Mouse (Mus musculus): Measurements from ENCODE around the gene Ap2a2. TPM values are rescaled to one million over a fixed set of nuclear protein-coding genes. Genes with fewer than 3 reads are reported as not detected.

Gene Ap2a2
- polyA plus RNA-seq (2015; fragmentation: Nextera tagmentation; extraction: Ambion mirVana), result 49.7 and 53.0 TPM in 2 replicates

GRCm38 (mm10) chr7:141561682-141562391, at the start of gene Ap2a2:
Gene Ap2a2 (plus strand): TSS chr7:141562173.

GRCm38 (mm10) chr7:141539556-141540311, 22.2 kb upstream of the Ap2a2 start, which contains the start of gene Chid1:
Gene Chid1 (minus strand): TSS chr7:141539857.

Small RNA genes lying within 50 kb of the gene (microRNA-seq; reads per million reads assigned to microRNA genes)
- 1.5 reads per million for gene Mir7063

Other genes starting within 250 kb of the Ap2a2 start
- 30.4 and 32.7 TPM in 2 replicates for gene Deaf1, start 234.5 kb upstream of the Ap2a2 start, polyA plus RNA-seq (2015; fragmentation: Nextera tagmentation; extraction: Ambion mirVana)
- gene Tmem80, start 234.4 kb upstream of the Ap2a2 start, polyA plus RNA-seq (2015; fragmentation: Nextera tagmentation; extraction: Ambion mirVana), result 22.8 and 26.0 TPM in 2 replicates
- 31.7 and 35.1 TPM in 2 replicates for gene Eps8l2, start 223.3 kb upstream of the Ap2a2 start, polyA plus RNA-seq (2015; fragmentation: Nextera tagmentation; extraction: Ambion mirVana)
- gene Taldo1, start 170.0 kb upstream of the Ap2a2 start, polyA plus RNA-seq (2015; fragmentation: Nextera tagmentation; extraction: Ambion mirVana), result 316 and 327 TPM in 2 replicates
- gene Gatd1, start 148.0 kb upstream of the Ap2a2 start, polyA plus RNA-seq (2015; fragmentation: Nextera tagmentation; extraction: Ambion mirVana), result 29.3 and 32.7 TPM in 2 replicates
- gene Cend1, start 132.7 kb upstream of the Ap2a2 start, polyA plus RNA-seq (2015; fragmentation: Nextera tagmentation; extraction: Ambion mirVana), result 1.6 and 2.1 TPM in 2 replicates
- 12.2 and 14.8 TPM in 2 replicates for gene Slc25a22, start 124.3 kb upstream of the Ap2a2 start, polyA plus RNA-seq (2015; fragmentation: Nextera tagmentation; extraction: Ambion mirVana)
- 2.6 and 3.3 TPM in 2 replicates for gene Pidd1, start 118.1 kb upstream of the Ap2a2 start, polyA plus RNA-seq (2015; fragmentation: Nextera tagmentation; extraction: Ambion mirVana)
- 916 and 931 TPM in 2 replicates for gene Rplp2, start 114.8 kb upstream of the Ap2a2 start, polyA plus RNA-seq (2015; fragmentation: Nextera tagmentation; extraction: Ambion mirVana)
- 57.6 and 61.7 TPM in 2 replicates for gene Pnpla2, start 107.0 kb upstream of the Ap2a2 start, polyA plus RNA-seq (2015; fragmentation: Nextera tagmentation; extraction: Ambion mirVana)
- gene Cracr2b, start 101.1 kb upstream of the Ap2a2 start, polyA plus RNA-seq (2015; fragmentation: Nextera tagmentation; extraction: Ambion mirVana), result 9.8 and 10.0 TPM in 2 replicates
- 36.5 and 40.4 TPM in 2 replicates for gene Cd151, start 94.8 kb upstream of the Ap2a2 start, polyA plus RNA-seq (2015; fragmentation: Nextera tagmentation; extraction: Ambion mirVana)
- 49.9 and 56.6 TPM in 2 replicates for gene Polr2l, start 87.0 kb upstream of the Ap2a2 start, polyA plus RNA-seq (2015; fragmentation: Nextera tagmentation; extraction: Ambion mirVana)
- gene Tspan4, start 86.9 kb upstream of the Ap2a2 start, polyA plus RNA-seq (2015; fragmentation: Nextera tagmentation; extraction: Ambion mirVana), result 120 and 142 TPM in 2 replicates
- 20.8 and 21.2 TPM in 2 replicates for gene Chid1, start 22.3 kb upstream of the Ap2a2 start, polyA plus RNA-seq (2015; fragmentation: Nextera tagmentation; extraction: Ambion mirVana)
- 0.12 and 0.13 TPM in 2 replicates for gene Muc6, start 93.1 kb downstream of the Ap2a2 start, polyA plus RNA-seq (2015; fragmentation: Nextera tagmentation; extraction: Ambion mirVana)
- 0.29 and 0.60 TPM in 2 replicates for gene Muc2, start 128.2 kb downstream of the Ap2a2 start, polyA plus RNA-seq (2015; fragmentation: Nextera tagmentation; extraction: Ambion mirVana)
- not detected in 2 replicates for gene Muc5ac, start 226.8 kb downstream of the Ap2a2 start, polyA plus RNA-seq (2015; fragmentation: Nextera tagmentation; extraction: Ambion mirVana)

Data from urinary bladder, postnatal 0 days (tissue).